Mouse (Mus musculus) limb, embryonic 11.5 days (tissue): Measurements from ENCODE around the gene Gm7030. TPM values are rescaled to one million over a fixed set of nuclear protein-coding genes. Genes with fewer than 3 reads are reported as not detected.
"Not testable (repeated sequence)": the region's sequence is repeated elsewhere in the genome, so short reads cannot be mapped to it uniquely, and the experiment has no call there.

Experiments used
- ATAC-seq: fragments of 200-750 bp; cut with Nextera tagmentation; 2 replicates; pipeline ENCODE4 v1.8.0; 2017; ENCODE audit warnings: low read depth; ENCODE audit not compliant: insufficient number of reproducible peaks, low FRiP score, low TSS enrichment
- DNase-seq: peaks from one replicate; pipeline ENCODE4 v3.0.0-alpha.2; 2015; ENCODE audit warnings: low spot score
- H3K27ac ChIP-seq: fragments of 300-500 bp; sonication (generic); replicated peaks from 2 replicates; pipeline ENCODE4 v1.5.1; 2014; ENCODE audit warnings: low read depth, mild to moderate bottlenecking, low read length
- H3K27me3 ChIP-seq: fragments of 300-500 bp; sonication (generic); 2 replicates; pipeline ENCODE4 v1.6.1; 2014; ENCODE audit warnings: mild to moderate bottlenecking, low read length, mixed read lengths; ENCODE audit not compliant: control insufficient read depth, insufficient read depth
- H3K36me3 ChIP-seq: fragments of 300-500 bp; sonication (generic); 2 replicates; pipeline ENCODE4 v1.6.1; 2014; ENCODE audit warnings: mild to moderate bottlenecking, low read length, moderate library complexity, mixed read lengths; ENCODE audit not compliant: control insufficient read depth, insufficient read depth
- H3K4me1 ChIP-seq: fragments of 300-500 bp; sonication (generic); 2 replicates; pipeline ENCODE4 v1.6.1; 2014; ENCODE audit warnings: low read length, mixed read lengths; ENCODE audit not compliant: control insufficient read depth, insufficient read depth
- H3K4me2 ChIP-seq: fragments of 300-500 bp; sonication (generic); 2 replicates; pipeline ENCODE4 v1.6.1; 2014; ENCODE audit warnings: low read depth, mild to moderate bottlenecking, moderate library complexity; ENCODE audit not compliant: severe bottlenecking
- H3K4me3 ChIP-seq: fragments of 300-500 bp; sonication (generic); 2 replicates; pipeline ENCODE4 v1.5.1; 2014; ENCODE audit warnings: low read depth, low read length
- H3K9ac ChIP-seq: fragments of 300-500 bp; sonication (generic); 2 replicates; pipeline ENCODE4 v1.6.1; 2014; ENCODE audit warnings: mild to moderate bottlenecking, low read length
- H3K9me3 ChIP-seq: fragments of 300-500 bp; sonication (generic); 2 replicates; pipeline ENCODE4 v1.6.1; 2016; ENCODE audit warnings: low read length; ENCODE audit not compliant: control insufficient read depth
- WGBS: fragments of 180-500 bp; shearing (Covaris S2); extraction: QIAGEN DNeasy Blood & Tissue Kit; methylation state at CpG from one replicate; pipeline ENCODE4 v1.1.7; 2014; 5-methylcytosine and 5-hydroxymethylcytosine counted together
- polyA plus RNA-seq: library from polyadenylated mRNA; unstranded; fragments of >200 nt; fragmentation: Nextera tagmentation; extraction: Ambion mirVana; gene quantifications from 2 replicates; pipeline ENCODE4 v1.2.1, GENCODE M21; 2014

The Gm7030 gene
- polyA plus RNA-seq = not detected in 2 replicates

DNA sequence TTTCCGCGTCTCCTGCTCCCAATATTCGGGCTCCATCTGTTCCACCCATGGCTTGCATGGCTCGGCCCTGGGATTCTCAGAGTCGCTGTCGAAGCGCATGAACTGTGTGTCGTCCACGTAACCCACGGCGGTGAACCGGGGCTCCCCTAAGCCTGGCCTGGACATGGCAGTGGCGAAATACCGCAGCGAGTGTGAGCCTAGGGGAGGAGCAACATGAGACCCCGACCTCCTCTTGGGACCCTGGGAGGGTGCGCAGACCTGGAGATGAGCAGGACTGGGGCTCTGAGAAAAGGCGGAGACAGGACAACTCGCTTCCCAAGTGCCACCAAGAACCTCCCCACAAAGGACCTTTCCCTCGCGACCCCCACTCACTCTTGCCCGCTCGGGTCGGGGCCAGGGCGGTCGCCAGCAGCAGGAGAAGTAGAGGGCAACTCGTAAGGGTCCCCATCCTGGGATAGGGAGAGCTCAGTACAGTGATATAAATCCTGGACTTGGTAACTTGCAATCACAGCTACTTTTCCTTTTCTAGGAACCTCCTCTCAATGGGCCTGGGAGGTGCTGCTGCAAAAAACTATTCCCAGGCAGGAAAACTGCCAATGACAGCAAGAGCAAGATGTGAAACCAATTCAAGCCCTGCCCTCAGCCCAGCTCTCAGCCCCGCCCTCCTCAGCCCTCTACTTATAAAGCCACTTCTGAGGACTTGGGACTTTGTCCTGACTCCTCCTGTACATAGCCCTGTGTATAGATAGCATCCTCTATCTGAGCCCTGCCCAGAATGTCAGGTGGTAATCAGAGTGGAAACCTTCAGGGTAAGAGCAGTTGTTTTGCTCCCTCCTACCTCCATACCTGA, at the start of gene Gm7030:
Gene Gm7030, minus strand, starts transcription at position 458 of the 850 bp plus-strand sequence.
- not testable (repeated sequence) for H3K36me3 ChIP-seq, H3K4me3 ChIP-seq, H3K4me2 ChIP-seq, DNase-seq, H3K27ac ChIP-seq, H3K4me1 ChIP-seq, H3K9me3 ChIP-seq, H3K27me3 ChIP-seq, ATAC-seq, H3K9ac ChIP-seq
- WGBS = 17% methylated on average over 21 of the region's 28 CpGs

DNA sequence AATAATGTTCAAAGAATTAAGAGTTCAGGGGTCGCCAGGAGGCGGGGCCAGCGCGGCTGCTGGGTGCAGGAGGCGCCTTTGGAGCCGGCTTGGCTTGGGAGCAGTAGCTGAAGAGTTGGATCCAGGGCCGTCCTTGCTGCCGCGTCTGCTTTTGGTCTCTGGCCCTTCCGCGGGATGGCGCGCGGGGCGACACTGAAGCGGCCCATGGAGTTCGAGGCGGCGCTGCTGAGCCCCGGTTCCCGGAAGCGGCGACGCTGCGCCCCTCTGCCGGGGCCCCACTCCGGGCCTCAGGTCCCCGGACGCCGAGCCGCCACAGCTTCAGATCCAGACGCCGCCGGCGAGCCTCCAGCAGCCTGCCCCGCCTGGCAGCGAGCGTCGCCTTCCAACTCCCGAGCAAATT, 49.7 kb upstream of the Gm7030 start:
- H3K4me2 ChIP-seq = peak overlapping the region; percentile 47
- H3K4me3 ChIP-seq = peak overlapping the region; percentile 25
- not testable (repeated sequence) for H3K4me1 ChIP-seq, H3K27me3 ChIP-seq, H3K9ac ChIP-seq, ATAC-seq, H3K27ac ChIP-seq, H3K36me3 ChIP-seq, H3K9me3 ChIP-seq
- DNase-seq = peak; percentile 63
- WGBS = 0% methylated on average over 35 of the region's 40 CpGs

DNA sequence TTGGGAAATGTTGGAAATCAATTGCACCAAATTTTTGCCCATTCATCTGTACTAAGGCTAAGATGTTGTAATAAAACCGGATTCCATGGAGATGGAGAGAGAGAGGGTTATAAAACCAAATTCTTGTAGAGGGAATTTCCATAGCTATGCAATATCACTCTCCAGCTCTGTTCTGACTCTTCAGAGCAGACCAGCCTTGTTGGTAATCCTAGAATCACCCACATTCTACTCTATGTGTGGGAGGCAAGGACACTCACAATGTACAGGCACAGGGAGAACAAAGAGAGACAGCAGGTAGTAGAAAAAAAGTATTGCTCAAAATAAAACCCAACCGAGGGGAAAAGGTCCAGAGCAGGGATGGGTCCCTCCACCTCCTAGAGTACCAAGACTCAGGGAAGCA, 46.9 kb upstream of the Gm7030 start:
- DNase-seq, ATAC-seq, H3K36me3 ChIP-seq, H3K9me3 ChIP-seq, H3K4me1 ChIP-seq, H3K4me3 ChIP-seq, H3K27ac ChIP-seq, H3K27me3 ChIP-seq, H3K4me2 ChIP-seq, H3K9ac ChIP-seq: not testable (repeated sequence)
- WGBS = no CpG with 5 or more reads among the region's 2 CpGs

DNA sequence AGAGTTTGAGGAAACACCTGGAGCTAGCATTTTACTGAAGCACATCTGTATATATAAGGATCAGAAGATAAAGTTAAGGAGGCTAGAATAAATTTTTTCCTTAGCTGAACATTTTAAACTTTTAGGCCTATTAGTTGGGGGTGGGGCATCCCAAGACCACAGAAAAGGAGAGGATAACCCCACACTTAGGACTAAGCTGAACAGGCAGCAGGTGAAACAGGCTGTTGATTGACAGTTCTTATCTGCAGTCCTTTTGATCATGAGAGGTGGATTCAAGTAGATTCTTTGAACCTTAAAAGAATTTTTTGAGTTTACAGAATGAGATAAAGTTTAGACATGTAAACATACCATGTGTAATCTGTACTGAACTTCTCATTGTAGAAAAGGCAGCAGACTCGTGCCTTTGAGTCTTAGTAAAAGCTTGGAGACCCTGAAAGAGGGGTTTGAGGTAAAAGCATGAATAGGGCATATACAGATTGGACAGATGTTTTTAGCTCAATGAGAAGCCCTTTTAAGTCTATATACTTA, 41.1 kb upstream of the Gm7030 start:
- H3K27me3 ChIP-seq = peaks cover 35% of the 10 kb centered on the region
- DNase-seq = no peak
- H3K9ac ChIP-seq = no peak overlapping the region

DNA sequence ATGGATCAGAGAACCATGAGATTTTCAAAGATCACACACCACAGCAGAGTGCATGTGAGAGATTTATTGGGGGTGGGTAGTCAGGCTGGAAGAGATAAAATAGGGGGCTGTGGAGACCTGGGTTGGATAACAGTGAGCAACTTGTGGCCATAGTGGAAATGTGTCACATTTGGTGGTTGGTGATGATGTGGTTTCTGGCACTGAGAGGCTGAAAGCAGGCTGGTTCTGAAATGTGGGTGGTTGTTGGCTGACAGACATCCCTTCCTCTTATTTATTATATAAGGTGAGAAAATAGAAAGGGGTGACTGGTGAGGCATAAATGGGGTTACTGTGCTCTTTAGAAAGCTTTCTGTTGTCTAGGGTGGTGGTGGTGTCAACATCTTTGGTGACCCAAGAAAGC, 40.5 kb upstream of the Gm7030 start:
- no peaks in the 10 kb centered on the region for H3K4me1 ChIP-seq
- ATAC-seq (no peak), DNase-seq (no peak)
- H3K4me3 ChIP-seq = no peak overlapping the region
- H3K4me2 ChIP-seq = no peak overlapping the region
- H3K36me3 ChIP-seq = no peaks in the 10 kb centered on the region
- no peak overlapping the region for H3K9ac ChIP-seq
- H3K9me3 ChIP-seq = no peaks in the 10 kb centered on the region
- no peak overlapping the region for H3K27ac ChIP-seq
- H3K27me3 ChIP-seq = peaks cover 41% of the 10 kb centered on the region

More for the DNA sequence above, 41.1 kb upstream of the Gm7030 start:
- Histone ChIP-seq H3K9me3 (no peaks in the 10 kb centered on the region), H3K27ac (no peak overlapping the region), H3K4me3 (no peak overlapping the region), H3K4me2 (no peak overlapping the region), H3K36me3 (no peaks in the 10 kb centered on the region), H3K4me1 (no peaks in the 10 kb centered on the region)
- 58% methylated on average over 1 of the region's 1 CpGs for WGBS
- ATAC-seq = no peak

DNA sequence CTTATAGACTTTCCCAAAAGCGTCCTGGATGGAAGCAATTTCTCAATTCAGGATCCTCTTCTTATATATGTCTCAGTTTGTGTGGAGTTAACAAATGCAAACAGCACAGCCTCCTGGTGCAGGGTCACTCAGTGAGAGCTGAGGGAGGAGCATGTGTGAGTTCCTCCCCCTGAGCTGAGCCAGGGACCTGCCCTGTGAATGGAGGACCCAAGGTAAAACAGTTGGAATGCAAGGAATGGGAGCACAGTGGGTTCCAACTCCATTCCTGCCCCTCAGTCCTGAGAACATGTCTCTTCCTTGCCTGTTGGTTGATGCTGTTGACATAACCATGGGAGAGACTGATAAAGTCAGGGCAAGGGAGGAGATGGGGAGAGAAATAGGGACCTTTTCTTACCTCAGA, 39.9 kb upstream of the Gm7030 start:
- ATAC-seq = not testable (repeated sequence)

DNA sequence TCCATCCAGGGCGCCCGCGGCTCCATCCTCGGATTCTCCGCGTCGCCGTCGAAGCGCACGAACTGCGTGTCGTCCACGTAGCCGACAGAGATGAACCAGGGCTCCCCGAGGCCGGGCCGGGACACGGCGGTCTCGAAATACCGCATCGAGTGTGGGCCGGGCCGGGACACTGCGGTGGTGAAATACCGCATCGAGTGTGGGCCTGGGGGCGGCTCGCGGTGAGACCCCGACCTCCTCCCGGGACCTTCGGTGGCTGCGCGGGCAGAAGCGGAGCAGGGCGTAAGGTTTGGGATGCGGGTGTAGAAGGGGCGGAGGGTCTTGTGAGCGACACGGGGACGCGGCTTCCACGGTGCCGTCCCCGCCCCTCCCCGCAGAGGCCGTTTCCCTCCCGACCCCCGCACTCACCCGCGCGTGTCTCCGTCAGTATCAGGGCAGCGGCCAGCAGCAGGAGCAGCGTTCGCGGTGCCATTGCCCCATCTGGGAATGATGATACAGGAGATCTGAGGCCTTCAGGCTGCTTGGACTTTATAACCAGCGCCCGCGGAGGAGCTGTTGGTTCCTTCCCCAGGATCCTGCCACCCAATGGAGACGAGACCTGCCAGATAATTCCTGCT, 38.9 kb upstream of the Gm7030 start, which contains the start of gene Gm8909:
Gene Gm8909, minus strand, starts transcription at position 499 of the 614 bp plus-strand sequence.
- Histone ChIP-seq H3K4me1 (no peaks in the 10 kb centered on the region), H3K36me3 (no peaks in the 10 kb centered on the region), H3K9ac (no peak within 1 kb of the TSS), H3K4me2 (peak within 1 kb of the TSS; percentile 29), H3K4me3 (peak within 1 kb of the TSS; percentile 14), H3K9me3 (no peaks in the 10 kb centered on the region), H3K27ac (no peak within 1 kb of the TSS), H3K27me3 (peaks cover 48% of the 10 kb centered on the region)
- under 1% methylated on average over 54 of the region's 63 CpGs for WGBS
- DNase-seq = peak; percentile 29
- ATAC-seq = no peak

More for the DNA sequence above, 39.9 kb upstream of the Gm7030 start:
- H3K9me3 ChIP-seq, H3K27ac ChIP-seq, H3K4me1 ChIP-seq, H3K4me3 ChIP-seq, DNase-seq, H3K9ac ChIP-seq, H3K4me2 ChIP-seq, H3K36me3 ChIP-seq: not testable (repeated sequence)
- H3K27me3 ChIP-seq = peaks cover 45% of the 10 kb centered on the region
- WGBS = no CpG with 5 or more reads among the region's 1 CpGs

DNA sequence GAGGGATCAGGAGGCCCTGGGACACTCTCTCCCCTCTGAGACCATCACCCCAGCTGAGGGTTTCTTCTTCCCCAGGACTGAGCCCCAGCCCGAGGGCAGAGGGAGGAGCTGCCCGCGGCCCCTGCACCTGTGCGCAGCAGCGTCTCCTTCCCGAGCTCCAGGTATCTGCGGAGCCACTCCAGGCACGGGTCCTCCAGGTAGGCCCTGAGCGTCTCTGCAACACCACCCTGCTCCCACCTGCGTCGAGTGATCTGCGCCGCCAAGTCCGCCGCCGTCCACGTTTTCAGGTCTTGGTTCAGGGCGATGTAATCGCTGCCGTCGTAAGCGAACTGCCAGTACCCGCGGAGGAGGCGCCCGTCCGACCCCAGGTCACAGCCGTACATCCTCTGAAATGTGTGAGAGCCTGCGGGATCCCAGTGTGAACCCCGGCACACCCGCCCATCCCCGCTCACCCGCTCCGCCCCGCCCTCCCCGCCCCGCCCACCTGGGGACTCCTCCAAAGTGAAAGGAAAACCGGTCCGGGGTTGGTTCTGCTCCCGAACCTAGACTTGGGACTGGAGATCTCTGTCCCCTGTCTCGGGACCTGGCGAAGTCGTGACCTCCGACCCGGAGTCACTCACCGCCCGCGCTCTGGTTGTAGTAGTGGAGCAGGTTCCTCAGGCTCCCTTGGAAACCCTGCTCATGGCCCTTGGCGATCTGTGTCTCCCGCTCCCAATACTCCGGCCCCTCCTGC, 38.2 kb upstream of the Gm7030 start:
- no peak overlapping the region for H3K9ac ChIP-seq

More for the DNA sequence above, 38.2 kb upstream of the Gm7030 start:
- Histone ChIP-seq H3K36me3 (no peaks in the 10 kb centered on the region), H3K4me2 (peak overlapping the region; percentile 29), H3K27ac (no peak overlapping the region), H3K4me3 (peak overlapping the region; percentile 14), H3K4me1 (no peaks in the 10 kb centered on the region), H3K9me3 (no peaks in the 10 kb centered on the region), H3K27me3 (peaks cover 49% of the 10 kb centered on the region)
- no peak for DNase-seq
- 2% methylated on average over 47 of the region's 51 CpGs for WGBS
- no peak for ATAC-seq
